Mouse (Mus musculus): ENCODE results near the gene Ttc7b.

GRCm38 (mm10) chr12:100317936-100318335 lies 202.7 kb downstream of the Ttc7b start:
- no peak for TF ChIP-seq CTCF (IDR thresholded peaks at IDR 0.05; ENCODE audit: borderline replicate concordance, extremely low read depth, insufficient read depth, insufficient read length)
- TF ChIP-seq POLR2A (IDR thresholded peaks at IDR 0.05; ENCODE audit: borderline replicate concordance, extremely low read depth, insufficient read depth, insufficient read length, poor library complexity, severe bottlenecking), result no peak

Data from brain, embryonic 14.5 days (tissue).